Mouse (Mus musculus): ENCODE measurements around the gene Klhl25.
"Not testable (repeated sequence)": the region's sequence is repeated elsewhere in the genome, so short reads cannot be mapped to it uniquely, and the experiment has no call there.

Klhl25 gene

DNA sequence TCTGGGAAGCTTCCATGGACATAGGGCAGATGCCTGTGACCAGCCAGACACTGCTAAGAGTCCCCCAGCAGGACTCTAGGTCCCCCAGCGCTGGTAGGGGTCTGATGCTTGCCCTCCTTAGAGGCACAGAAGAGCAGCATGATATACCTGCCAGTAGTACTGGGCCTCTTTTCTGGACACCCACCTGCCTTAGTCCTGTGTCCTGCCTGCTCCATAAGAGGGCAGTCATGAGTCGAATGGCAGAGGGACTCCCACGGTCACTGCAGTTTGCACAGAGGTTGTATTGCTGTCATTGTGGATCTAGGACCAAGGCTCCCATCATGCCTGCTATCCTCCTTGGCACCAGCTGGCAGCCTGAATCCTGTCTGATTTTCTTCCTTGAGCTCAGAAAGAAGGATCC is 25.1 kb downstream of the Klhl25 start:
- DNase-seq (ENCODE audit: extremely low spot score), result no peak

DNA sequence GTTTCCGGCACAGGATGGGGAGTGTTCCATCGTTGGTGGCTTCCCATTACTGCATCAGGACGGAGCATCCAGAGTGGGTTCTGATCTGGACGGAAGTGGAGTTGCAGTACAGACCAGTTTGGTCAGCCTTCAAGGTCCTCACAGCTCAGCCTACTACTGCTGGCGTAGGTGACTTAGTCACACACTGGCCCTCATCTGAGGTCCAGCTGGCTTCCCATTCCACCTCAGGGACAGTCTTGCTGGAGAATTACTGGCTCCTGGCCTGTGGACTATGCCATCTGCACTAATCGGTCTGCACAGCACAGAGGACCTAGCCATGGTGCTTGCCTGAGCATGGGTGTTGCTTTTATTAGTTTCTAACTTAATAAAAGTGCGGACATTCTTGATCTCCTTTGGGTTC is 25.6 kb downstream of the Klhl25 start:
- DNase-seq (ENCODE audit: extremely low spot score), result no peak

DNA sequence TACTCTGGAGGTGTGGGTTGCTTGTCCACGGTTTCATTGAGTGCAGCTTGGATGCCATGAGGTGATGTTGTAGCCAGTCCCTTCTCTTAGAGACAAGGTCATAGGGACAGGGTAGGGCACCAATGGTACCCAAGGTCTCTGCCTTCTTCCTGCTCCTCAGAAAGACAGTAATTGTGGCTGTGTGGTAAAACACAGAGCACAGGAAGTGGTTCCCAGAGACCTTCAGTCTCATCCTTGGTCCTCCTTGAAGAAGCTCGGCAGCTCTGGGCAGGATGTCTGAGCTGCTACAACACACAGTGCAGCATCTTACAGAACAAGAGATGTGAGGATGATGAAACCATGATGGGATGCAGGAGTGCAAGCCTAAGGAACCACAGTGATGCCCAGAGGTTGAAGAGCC is 31.3 kb downstream of the Klhl25 start:
- not testable (repeated sequence) for DNase-seq (ENCODE audit: extremely low spot score)

DNA sequence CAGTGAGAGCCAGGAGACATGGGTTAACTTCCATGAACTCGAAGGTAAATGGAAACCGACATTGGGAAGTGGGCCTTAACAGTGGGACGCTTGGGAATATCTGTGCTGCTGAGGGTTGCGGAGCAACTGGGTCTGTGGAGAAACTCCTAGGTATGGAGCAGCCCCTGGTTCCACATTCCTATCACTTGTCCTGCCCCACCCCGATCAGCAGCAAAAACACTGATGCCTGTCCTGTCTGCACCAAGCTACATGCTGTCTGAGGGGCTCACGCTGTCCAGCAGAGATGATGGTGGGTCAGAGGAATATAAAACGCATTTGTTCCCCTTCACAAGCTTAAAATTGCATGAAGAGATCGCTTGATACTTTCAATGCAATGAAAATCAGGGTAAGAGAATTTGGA is 32.1 kb downstream of the Klhl25 start:
- no peak for DNase-seq (ENCODE audit: extremely low spot score)

DNA sequence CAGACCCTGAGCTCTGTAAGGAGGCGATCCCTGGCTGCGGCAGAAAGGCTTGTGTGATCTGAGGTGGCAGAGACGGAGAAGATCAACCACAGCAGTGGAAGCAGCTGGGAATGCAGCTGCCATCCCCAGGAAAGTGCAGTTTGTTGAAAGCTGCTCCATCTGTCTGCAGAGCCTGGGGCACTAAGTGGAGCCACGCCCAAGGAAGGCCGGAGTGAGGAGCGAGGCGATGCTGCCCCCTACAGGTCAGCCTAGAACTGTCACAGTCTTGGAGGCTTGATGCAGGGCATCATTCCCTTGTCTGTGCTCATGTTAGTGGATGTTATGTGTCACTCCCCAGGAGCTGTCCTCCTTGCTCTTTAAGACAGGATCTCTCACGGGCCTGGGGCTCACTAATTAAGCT is 32.5 kb downstream of the Klhl25 start:
- DNase-seq (ENCODE audit: extremely low spot score), result peak; percentile 87

DNA sequence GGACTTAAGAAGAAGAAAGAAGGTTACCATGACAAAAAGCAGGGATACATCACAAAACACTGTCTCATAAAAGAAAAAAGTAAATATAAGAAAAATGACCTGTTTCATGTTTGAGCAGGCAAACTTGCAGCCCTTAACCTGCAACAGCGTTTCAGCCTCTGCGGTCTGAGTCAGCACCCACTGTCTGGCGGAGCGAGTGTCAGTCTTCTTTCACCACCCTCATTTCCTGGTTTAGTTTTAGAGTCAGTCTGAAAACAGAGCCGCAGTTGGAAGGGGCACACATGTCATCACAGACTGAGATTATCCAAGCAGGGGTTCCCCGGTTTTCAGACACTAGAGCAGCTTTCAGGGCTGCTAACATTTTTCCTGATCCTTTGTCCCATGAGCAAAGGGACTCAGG is 33.3 kb downstream of the Klhl25 start:
- DNase-seq (ENCODE audit: extremely low spot score), result no peak

DNA sequence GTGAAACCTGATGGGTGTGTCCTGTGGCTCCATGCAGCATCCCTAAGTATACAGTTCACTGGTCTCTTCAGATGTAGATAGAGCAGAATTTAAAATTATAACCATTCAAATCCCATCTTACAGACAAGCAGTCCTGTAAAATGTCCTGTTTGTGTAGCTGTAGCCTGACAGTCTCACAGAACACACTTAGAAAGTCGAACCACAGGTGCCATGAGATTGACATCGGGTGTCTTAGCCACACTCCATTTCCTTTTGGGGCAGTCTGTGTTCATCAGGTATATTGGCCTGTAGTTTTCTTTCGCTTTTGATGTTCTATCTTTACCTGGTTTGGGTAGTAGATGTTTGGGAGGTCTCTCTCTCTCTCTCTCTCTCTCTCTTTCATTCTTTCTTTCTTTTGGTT is 33.7 kb downstream of the Klhl25 start:
- no peak for DNase-seq (ENCODE audit: extremely low spot score)

DNA sequence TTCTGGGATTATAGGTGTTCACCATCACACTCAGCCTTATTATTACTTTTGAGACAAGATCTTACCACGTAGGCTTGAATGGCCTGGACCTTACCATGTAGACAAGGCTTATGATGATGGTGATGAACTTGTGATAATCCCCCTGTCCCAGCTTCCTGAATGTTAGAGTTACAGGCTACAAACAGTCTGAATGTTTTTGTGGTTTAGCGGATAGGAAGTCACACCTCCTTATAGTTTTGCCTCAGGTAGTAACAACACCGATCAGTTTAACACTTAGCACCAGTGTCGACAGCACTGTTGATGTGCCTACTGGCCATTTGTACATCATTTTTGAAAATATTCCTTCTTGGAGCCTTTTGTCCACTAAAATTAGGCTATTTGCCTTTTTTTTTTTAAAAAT is 43.4 kb downstream of the Klhl25 start:
- DNase-seq (ENCODE audit: extremely low spot score), result no peak

DNA sequence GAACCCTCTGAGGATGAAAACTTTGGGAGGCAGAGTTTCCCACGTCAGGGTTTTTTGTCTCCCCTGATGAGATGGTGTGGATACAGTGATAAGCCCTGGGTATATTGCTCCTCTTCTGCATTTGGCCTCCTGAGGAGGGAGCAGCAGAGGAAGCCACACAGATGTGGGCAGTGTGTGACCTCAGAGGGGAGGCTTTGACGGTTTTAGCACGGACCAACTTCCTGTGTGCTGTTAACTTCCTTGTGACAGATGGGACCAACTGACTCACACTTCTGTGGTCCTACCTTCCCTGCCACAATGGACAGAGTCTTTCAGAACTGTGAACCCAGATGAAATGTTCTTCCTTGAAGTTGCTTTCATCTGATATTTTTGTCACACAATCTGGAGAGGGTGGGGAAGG is 44.6 kb downstream of the Klhl25 start:
- DNase-seq (ENCODE audit: extremely low spot score), result no peak

DNA sequence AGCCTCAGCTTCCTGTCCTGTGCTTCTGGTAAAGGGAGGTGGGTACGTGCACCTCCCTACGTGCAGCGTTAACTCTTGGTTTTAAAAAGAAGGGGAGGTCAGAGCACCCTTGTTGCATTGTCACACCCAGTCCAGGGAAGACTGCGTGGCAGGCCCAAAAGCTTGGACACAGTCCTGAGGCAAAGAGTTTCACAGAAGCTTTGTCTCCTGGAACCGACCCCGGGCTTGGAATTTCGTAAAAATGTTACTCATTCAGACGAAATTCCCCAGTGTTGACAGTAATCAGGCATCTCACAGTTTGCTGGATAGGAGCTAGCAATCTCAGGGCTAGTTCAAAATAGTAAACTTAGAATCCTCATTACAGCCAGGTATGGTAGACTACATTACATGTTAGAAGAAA is 45.6 kb downstream of the Klhl25 start:
- DNase-seq (ENCODE audit: extremely low spot score), result no peak

DNA sequence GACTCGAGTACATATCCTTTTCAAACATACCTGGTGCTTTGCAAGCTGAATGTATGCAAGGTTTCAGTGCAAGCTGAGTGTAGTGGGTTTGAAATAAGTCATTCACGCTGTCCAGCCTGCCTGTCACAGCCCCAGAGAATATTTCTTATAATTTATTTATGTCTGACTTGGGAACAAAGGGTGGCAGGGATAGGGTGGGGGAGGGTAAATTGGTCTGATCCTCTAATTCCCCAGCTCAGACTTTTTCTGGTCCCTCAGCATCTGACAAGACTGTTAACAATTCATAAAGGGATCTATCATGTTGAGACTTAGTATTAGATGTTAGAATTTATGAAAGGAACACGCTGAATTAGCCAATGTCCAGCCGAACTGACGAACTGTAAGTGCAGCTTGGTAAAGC is 48.9 kb downstream of the Klhl25 start:
- no peak for DNase-seq (ENCODE audit: extremely low spot score)

DNA sequence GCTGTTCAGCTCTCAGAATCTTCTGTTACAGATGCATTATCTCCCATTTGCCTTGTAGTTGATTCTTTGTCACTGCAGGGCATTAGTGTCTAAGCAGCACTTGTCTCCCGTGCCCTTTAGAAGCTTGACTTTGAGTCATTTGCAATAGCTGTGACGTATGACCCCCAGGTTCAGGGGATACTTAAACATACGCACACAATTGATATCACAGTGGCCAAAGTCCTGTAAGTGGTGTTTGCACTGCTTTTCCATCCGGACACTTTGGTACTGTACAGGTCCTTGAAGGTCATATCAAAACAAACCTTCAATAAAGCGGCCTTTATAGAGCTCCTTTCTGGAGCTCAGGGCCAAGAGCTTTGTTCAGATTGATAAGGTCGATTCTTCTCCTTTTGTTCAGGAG is 51.0 kb downstream of the Klhl25 start:
- DNase-seq (ENCODE audit: extremely low spot score), result no peak

DNA sequence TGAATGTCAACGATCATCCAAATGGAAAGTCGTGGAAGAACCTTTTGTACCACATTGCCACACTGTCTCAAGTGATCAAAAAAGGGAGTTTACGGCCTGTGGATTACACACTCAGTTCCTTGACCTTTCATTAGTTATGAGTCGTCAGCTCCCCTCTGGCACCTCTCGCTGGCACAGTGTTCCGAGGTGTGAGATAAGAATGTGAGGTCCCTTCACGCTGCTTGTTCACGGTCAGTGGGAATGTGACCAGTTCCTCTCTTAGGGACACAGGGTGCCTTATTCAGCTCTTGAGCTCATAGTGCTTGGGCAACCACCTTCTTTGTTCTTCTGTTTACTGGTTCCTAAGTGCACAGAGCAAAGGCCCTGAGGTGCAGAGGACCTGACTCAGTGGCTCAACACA is 51.4 kb downstream of the Klhl25 start:
- DNase-seq (ENCODE audit: extremely low spot score), result no peak

DNA sequence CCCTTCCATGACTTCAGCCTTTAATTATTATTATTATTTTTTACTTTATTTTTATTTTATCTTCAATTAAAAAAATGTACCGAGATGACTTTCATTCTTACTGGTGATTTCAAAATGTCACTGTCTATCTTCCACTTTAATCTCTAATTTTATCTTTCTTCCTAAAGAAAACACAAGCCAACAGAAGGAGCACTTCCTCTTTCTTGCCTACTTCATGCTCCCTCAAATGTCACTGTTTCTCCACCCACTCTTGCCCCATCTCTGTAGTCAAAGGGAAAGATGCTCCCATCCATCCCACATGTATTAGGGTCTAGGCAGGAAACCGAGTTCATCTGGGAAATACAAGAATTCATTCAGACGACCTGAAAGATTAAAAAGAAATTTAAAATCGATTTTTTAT is 51.8 kb downstream of the Klhl25 start:
- no peak for DNase-seq (ENCODE audit: extremely low spot score)

DNA sequence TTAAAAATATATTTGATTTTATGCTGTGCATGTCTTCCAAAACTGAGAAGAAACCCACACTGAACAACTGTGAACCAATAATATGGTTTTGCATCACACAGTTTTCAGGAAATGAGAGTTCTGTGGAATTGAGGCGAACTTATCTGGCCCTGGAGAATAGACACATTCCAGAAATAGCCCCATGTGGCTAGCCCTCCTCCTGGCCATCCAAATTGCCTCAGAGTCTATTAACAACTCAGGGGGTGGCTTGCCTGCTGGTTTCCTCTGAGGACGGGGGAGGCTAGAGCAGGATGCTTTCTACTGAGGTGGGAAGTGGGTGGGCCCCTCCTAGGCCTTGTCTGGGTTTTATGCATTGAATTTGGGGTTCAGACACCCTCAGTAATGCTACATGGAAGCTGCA is 57.0 kb downstream of the Klhl25 start:
- DNase-seq (ENCODE audit: extremely low spot score), result no peak

DNA sequence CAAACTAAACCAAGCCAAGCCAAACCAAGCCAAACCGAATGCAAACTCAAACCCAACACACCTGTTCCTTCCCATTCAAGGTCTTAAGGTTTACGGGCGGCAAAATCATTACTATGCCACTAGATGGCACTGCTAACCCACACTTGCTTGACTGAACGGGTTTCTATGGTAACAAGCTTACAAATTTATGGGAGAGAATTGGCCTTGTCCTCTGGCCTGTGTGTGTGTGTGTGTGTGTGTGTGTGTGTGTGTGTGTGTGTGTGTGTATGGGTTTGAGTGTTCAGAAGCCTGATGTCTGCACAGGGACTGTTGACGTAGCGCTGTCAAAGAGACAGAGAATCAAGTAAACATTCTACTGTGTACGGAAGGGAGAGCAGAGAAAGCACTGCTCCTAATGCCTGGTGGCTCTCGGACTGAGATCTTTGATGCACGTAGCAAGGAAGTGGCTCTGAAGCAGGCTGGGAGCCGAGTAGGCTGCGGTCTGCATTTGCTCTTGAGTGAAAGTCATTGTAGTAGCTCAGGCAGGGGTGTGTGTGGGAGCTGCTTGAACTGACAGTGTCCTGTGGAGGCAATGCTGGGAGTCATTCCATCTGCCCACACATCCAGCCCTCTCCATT is 62.0 kb downstream of the Klhl25 start:
- peak; percentile 79 for DNase-seq (ENCODE audit: extremely low spot score)

DNA sequence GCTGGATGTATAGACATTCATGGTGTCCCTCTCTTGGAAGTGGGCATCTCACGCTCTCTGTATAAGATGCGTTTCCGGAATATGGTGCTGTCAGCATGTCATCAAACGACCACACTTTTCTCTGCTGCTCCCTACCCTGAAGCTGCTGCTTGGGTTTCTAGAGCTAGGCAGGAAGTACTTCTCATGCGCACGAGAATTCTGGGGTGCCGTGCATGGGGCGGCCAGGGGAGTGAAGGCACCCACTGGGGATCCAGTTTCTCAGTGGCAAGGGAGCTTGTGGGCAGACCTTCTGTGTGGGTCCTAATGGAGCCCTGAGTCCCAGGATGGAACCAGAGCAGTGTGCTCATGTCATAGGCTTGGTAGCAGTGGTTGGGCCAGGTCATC is 62.5 kb downstream of the Klhl25 start:
- DNase-seq (ENCODE audit: extremely low spot score), result no peak

DNA sequence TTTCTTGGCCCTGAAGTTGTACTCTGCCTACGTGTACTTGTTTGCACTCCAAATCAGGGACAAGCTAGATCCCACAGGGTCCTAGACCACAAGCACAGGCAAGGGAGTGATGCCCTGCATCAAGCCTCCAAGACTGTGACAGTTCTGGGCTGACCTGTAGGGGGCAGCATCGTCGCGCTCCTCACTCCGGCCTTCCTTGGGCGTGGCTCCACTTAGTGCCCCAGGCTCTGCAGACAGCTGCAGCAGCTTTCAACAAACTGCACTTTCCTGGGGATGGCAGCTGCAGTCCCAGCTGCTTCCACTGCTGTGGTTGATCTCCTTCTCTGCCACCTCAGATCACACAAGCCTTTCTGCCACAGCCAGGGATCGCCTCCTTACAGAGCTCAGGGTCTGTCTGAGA is 65.8 kb downstream of the Klhl25 start:
- DNase-seq (ENCODE audit: extremely low spot score), result peak; percentile 87

DNA sequence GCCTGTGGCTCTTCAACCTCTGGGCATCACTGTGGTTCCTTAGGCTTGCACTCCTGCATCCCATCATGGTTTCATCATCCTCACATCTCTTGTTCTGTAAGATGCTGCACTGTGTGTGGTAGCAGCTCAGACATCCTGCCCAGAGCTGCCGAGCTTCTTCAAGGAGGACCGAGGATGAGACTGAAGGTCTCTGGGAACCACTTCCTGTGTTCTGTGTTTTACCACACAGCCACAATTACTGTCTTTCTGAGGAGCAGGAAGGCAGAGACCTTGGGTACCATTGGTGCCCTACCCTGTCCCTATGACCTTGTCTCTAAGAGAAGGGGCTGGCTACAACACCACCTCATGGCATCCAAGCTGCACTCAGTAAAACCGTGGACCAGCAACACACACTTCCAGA is 67.4 kb downstream of the Klhl25 start:
- DNase-seq (ENCODE audit: extremely low spot score), result not testable (repeated sequence)

DNA sequence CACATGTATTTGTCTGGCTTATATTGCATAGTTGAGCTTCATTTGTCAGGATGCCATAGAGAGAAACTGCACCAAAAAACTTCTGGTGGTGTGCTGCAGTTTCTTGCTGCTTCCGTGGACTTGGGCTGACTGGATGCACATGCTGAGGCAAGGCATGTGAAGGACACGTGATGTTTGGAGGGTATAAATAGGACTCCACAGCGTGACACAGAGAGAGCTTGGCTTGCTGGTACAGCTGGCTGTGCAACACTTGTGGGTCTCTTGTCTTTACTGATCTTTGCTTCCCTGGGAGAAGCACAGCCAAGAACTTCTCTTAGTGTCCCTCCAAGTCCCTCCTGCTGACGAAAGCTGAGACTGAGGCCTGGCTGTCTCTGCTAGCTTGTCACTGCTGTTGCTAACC is 69.6 kb downstream of the Klhl25 start:
- DNase-seq (ENCODE audit: extremely low spot score), result no peak

DNA sequence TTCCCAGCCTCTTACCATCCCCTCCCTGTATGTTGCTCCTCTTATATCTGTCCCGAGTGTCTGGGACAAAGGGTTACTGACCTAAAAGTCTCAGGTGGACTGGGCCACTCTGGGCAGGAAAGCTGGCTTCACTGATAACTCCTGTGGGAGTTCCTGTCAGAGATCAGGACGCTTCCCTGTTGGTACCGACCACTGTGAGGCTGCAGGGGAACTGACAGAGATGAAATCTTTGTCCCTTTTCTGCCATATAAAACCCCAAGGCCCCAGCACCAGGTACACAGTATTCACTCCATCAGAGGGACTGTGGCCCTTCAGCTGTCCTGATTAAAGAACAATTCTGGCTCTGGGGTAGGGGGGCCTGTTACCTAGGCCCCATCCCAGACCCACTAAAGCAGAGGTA is 71.6 kb downstream of the Klhl25 start:
- DNase-seq (ENCODE audit: extremely low spot score), result not testable (repeated sequence)
